Mouse (Mus musculus): ENCODE data around the gene Mllt10.

DNA sequence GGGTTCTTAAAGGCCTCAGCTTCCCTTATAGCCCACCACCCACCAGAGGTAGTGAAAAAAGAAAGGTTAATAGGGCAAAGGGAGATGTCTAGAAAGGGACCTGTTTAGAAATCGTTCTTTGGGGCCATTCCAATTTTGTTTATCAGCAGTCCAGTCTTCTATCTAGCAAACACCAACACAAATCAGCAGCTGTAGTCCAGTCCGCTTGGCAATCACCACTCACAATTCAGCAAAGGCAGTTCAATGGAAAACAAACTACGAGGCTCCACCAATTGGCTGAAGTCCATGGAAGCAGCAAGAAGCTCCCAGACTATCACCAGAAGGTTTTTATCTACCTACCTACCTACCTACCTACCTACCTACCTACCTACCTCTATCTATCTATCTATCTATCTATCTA is 101.1 kb downstream of the Mllt10 start:
- TF ChIP-seq POLR2A (IDR thresholded peaks at IDR 0.05; ENCODE audit: control insufficient read depth in 1 of 2, insufficient read depth in 1 of 2, low read depth in 1 of 2, low read length in 2 of 2, poor library complexity in 1 of 2) (no peak), POLR2AphosphoS2 (IDR thresholded peaks at IDR 0.05; ENCODE audit: low read length) (no peak)

Data from MEL (cell line).